Mouse (Mus musculus): ENCODE results near the gene Stoml1. TPM values are rescaled to one million over a fixed set of nuclear protein-coding genes. Genes with fewer than 3 reads are reported as not detected.
"Not testable (repeated sequence)": the region's sequence is repeated elsewhere in the genome, so short reads cannot be mapped to it uniquely, and the experiment has no call there.

The Stoml1 gene
- total and polyA plus RNA-seq, 3 experiments, result 6.4 to 8.7 TPM; not detected in 1

DNA sequence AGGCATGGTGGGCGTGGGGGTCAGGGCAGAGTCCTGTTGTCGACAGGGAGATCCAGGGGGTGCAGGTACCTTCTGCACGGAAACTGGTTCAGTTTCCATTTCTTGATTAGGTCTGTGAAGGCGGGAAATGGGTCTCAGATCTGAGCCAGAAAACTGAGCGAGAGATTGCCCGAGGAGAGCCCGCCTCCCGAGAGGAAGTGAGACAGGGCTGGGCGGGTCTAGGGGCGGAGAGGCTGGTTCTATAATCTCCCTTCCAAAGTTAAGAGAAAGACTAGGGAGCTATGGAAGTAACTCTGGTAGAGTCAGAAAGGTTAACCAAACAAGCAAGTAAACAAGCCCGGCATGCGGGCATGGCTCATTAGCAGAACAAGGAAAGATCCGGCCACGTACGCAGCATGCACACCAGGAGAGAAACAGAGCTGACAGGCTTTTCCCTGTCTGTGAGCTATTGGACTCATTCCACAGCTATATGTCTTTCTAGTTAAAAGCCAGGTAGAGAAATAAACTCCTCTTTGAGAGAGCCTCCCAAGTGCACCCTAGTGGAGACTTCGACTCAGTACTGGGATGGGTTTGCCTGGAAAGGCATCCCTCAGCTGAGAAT is 3.3 kb upstream of the Stoml1 start, which contains the start of gene Pml (continued):
- TF ChIP-seq UBTF (IDR thresholded peaks at IDR 0.05; ENCODE audit: borderline replicate concordance, insufficient read depth, low read depth, low read length), result no peak
- TF ChIP-seq POLR2AphosphoS2 (IDR thresholded peaks at IDR 0.05; ENCODE audit: low read length), result peak; percentile 89
- TF ChIP-seq POLR2A (IDR thresholded peaks at IDR 0.05; ENCODE audit: control insufficient read depth in 1 of 2, insufficient read depth in 1 of 2, low read depth in 1 of 2, low read length in 2 of 2, poor library complexity in 1 of 2), result peak; percentile 72 to 89

DNA sequence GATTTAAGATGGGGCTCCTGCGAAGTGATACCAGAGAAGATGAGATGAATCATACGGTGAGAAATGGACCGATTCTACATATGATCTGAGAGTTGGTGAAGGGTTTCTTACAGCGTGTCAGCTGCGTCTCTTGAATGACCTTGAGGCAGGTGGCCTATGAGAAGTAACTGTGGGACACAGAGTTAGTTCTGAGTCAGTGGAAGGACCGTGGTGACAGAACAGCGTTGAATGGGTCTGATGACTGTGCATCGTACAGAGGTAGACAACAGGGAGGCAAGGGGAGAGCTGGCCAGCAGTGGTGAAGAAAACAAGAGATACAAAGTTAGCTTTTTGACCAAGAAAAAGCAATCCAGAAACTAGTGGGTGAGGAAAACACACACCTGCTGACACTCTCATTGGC is 2.6 kb upstream of the Stoml1 start:
- Histone ChIP-seq H3K4me1 (ENCODE audit: control insufficient read depth in 1 of 2, insufficient read depth in 2 of 2, low read length in 2 of 2) (peaks cover 2 to 11% of the 10 kb centered on the region in 2 experiments), H3K27me3 (ENCODE audit: control insufficient read depth in 1 of 2, insufficient read depth in 2 of 2, low read length in 2 of 2) (no peaks in the 10 kb centered on the region), H3K79me2 (ENCODE audit: control insufficient read depth, insufficient read depth, low read length, poor library complexity) (peaks cover 22% of the 10 kb centered on the region), H3K4me3 (ENCODE audit: control insufficient read depth in 1 of 2, insufficient read depth in 1 of 2, low read depth in 2 of 2, low read length in 2 of 2) (no peak overlapping the region), H3K27ac (ENCODE audit: control insufficient read depth, low read depth, low read length) (no peak overlapping the region; the same call in 1 of the 2 replicates), H3K9me3 (replicated peaks; ENCODE audit: insufficient read depth, low read length) (no peaks in the 10 kb centered on the region), H3K9ac (ENCODE audit: control insufficient read depth, low read depth, low read length, poor library complexity, severe bottlenecking) (no peak overlapping the region), H3K36me3 (ENCODE audit: control insufficient read depth in 1 of 2, insufficient read depth in 2 of 2, low read length in 2 of 2) (peaks cover 0 to 13% of the 10 kb centered on the region in 2 experiments; a peak in 2 of 4 replicates)
- TF ChIP-seq UBTF (IDR thresholded peaks at IDR 0.05; ENCODE audit: borderline replicate concordance, insufficient read depth, low read depth, low read length) (no peak), ETS1 (IDR thresholded peaks at IDR 0.05; ENCODE audit: low read depth, low read length) (no peak), TBP (IDR thresholded peaks at IDR 0.05; ENCODE audit: low read depth, low read length) (no peak), NRF1 (IDR thresholded peaks at IDR 0.05; ENCODE audit: insufficient read depth, low read depth, low read length, poor library complexity, severe bottlenecking) (no peak), RAD21 (IDR thresholded peaks at IDR 0.05; ENCODE audit: low read depth, low read length) (no peak), ZMIZ1 (IDR thresholded peaks at IDR 0.05; ENCODE audit: low read depth, low read length) (no peak), ZNF384 (IDR thresholded peaks at IDR 0.05; ENCODE audit: low read depth, low read length) (no peak), SIN3A (IDR thresholded peaks at IDR 0.05; ENCODE audit: low read length) (no peak), JUND (IDR thresholded peaks at IDR 0.05; ENCODE audit: low read depth, low read length) (no peak), EP300 (IDR thresholded peaks at IDR 0.05; ENCODE audit: low read depth in 1 of 2, low read length in 2 of 2) (no peak), ELF1 (IDR thresholded peaks at IDR 0.05; ENCODE audit: low read depth, low read length) (no peak), GATA1 (IDR thresholded peaks at IDR 0.05; ENCODE audit: low read depth, low read length) (no peak), MAX (IDR thresholded peaks at IDR 0.05; ENCODE audit: low read length) (no peak), MYC (IDR thresholded peaks at IDR 0.05; ENCODE audit: low read depth, low read length) (no peak), MEF2A (IDR thresholded peaks at IDR 0.05; ENCODE audit: extremely low read depth, insufficient replicate concordance, low read depth, low read length, poor library complexity, severe bottlenecking) (no peak)
- DNase-seq (ENCODE audit: low read depth, low spot score), result no peak

DNA sequence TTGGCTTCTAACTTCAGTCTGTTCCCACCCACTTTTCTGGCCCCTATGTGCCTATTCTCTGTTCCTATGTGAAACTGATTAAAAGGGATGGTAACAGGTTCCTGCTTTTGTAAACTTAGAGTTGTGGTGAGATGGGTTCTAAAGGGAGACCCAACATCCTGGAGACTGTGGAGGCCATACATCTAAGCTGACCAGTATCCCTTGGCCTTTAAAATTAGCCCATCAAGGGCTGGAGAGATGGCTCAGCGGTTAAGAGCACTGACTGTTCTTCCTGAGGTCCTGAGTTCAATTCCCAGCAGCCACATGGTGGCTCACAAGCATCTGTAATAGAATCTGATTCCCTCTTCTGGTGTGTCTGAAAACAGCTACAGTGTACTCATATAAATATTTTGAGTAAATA is 2.2 kb upstream of the Stoml1 start:
- not testable (repeated sequence) for H3K9me3 ChIP-seq (replicated peaks; ENCODE audit: insufficient read depth, low read length); H3K27me3 ChIP-seq (ENCODE audit: control insufficient read depth in 1 of 2, insufficient read depth in 2 of 2, low read length in 2 of 2); DNase-seq (ENCODE audit: low read depth, low spot score); H3K4me3 ChIP-seq (ENCODE audit: control insufficient read depth in 1 of 2, insufficient read depth in 1 of 2, low read depth in 2 of 2, low read length in 2 of 2); H3K27ac ChIP-seq (ENCODE audit: control insufficient read depth, low read depth, low read length); H3K9ac ChIP-seq (ENCODE audit: control insufficient read depth, low read depth, low read length, poor library complexity, severe bottlenecking)
- H3K4me1 ChIP-seq (ENCODE audit: control insufficient read depth in 1 of 2, insufficient read depth in 2 of 2, low read length in 2 of 2), result peaks cover 2 to 11% of the 10 kb centered on the region in 2 experiments
- H3K79me2 ChIP-seq (ENCODE audit: control insufficient read depth, insufficient read depth, low read length, poor library complexity), result peaks cover 22% of the 10 kb centered on the region
- H3K36me3 ChIP-seq (ENCODE audit: control insufficient read depth in 1 of 2, insufficient read depth in 2 of 2, low read length in 2 of 2), result peaks cover 0 to 15% of the 10 kb centered on the region in 2 experiments; a peak in 2 of 4 replicates

Data from MEL (cell line).